Mouse (Mus musculus): ENCODE measurements around the gene Ano5. TPM values are rescaled to one million over a fixed set of nuclear protein-coding genes. Genes with fewer than 3 reads are reported as not detected.

Ano5 gene
- polyA plus RNA-seq, 1 experiment from 2014 or later: not detected

DNA sequence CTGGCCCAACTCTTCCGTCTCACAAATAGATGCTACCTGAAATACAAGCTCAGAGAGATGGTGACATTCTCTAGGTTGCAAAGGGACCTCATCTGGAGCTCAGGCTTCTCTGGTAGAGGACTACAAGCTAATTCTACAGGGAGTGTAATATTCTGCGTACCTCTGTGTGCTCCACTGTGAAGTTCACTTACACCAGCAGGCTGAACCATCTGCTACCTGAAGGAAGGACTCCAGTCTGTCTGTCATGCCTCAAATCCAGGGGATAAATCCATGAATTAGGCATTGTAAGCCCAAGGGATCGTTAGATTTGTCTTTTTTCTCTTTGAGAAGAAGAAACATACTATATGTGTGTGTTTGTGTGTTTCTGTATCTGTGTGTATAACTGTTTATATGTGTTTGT, 120.3 kb downstream of the Ano5 start:
- 23% methylated on average over 3 of the region's 3 CpGs for WGBS (ENCODE audit: insufficient replicate concordance)
- no peaks in the 10 kb centered on the region for H3K4me1 ChIP-seq (replicated peaks)
- no peaks in the 10 kb centered on the region for H3K36me3 ChIP-seq (replicated peaks)
- no peak for ATAC-seq (ENCODE audit: insufficient read depth)
- no peak overlapping the region for H3K27ac ChIP-seq (replicated peaks)
- peaks cover 30% of the 10 kb centered on the region for H3K27me3 ChIP-seq
- no peaks in the 10 kb centered on the region for H3K9me3 ChIP-seq (replicated peaks)
- H3K9ac ChIP-seq: no peak overlapping the region
- H3K4me2 ChIP-seq: no peak overlapping the region
- H3K4me3 ChIP-seq (replicated peaks): no peak overlapping the region

- H3K4me3 ChIP-seq (replicated peaks): no peak overlapping the region
- H3K9me3 ChIP-seq (replicated peaks): no peaks in the 10 kb centered on the region
- H3K27ac ChIP-seq (replicated peaks): no peak overlapping the region
- no peaks in the 10 kb centered on the region for H3K4me1 ChIP-seq (replicated peaks)
- peaks cover 15% of the 10 kb centered on the region for H3K27me3 ChIP-seq
- no peak for ATAC-seq (ENCODE audit: insufficient read depth)
- H3K9ac ChIP-seq: no peak overlapping the region
- H3K4me2 ChIP-seq: no peak overlapping the region
- WGBS (ENCODE audit: insufficient replicate concordance): 12% methylated on average over 9 of the region's 9 CpGs
- no peaks in the 10 kb centered on the region for H3K36me3 ChIP-seq (replicated peaks)
Measured at GRCm38 (mm10) chr7:51632543-51633229, 121.9 kb downstream of the Ano5 start.

- H3K9me3 ChIP-seq (replicated peaks): no peaks in the 10 kb centered on the region
- no peak overlapping the region for H3K27ac ChIP-seq (replicated peaks)
- no peaks in the 10 kb centered on the region for H3K36me3 ChIP-seq (replicated peaks)
- ATAC-seq (ENCODE audit: insufficient read depth): no peak
- H3K9ac ChIP-seq: no peak overlapping the region
- H3K4me1 ChIP-seq (replicated peaks): no peaks in the 10 kb centered on the region
- H3K4me3 ChIP-seq (replicated peaks): no peak overlapping the region
- WGBS (ENCODE audit: insufficient replicate concordance): 8% methylated on average over 7 of the region's 7 CpGs
- H3K27me3 ChIP-seq: peaks cover 9% of the 10 kb centered on the region
- no peak overlapping the region for H3K4me2 ChIP-seq
Measured at GRCm38 (mm10) chr7:51633230-51633844, 122.5 kb downstream of the Ano5 start.

Other genes starting within 250 kb of the Ano5 start
- gene Slc17a6, start 111.0 kb downstream of the Ano5 start, polyA plus RNA-seq (2015; fragmentation: Nextera tagmentation; extraction: Ambion mirVana): 0.08 TPM in 1 of 2 replicates, not detected in the other

Measured in liver, embryonic 15.5 days (tissue).